In genomic region chr1:133267813-133268492, GRCm38 (mm10) we compare ENCODE assay signal across 8 mouse cellular contexts. TPM values are rescaled to one million over a fixed set of nuclear protein-coding genes. Genes with fewer than 3 reads are reported as not detected.
DNase-seq lines count a peak whose midpoint lies in the region; ATAC-seq lines count a peak whose summit lies in the region.

No protein-coding gene starts in this region.

- H3K27me3 ChIP-seq in hindbrain, embryonic 15.5 days: no peaks in the 10 kb centered on the region

- peaks cover 15% of the 10 kb centered on the region for H3K36me3 ChIP-seq in hindbrain, embryonic 15.5 days

- peak; percentile 70; the same call in 1 of the 2 replicates for ATAC-seq in hindbrain, embryonic 15.5 days (ENCODE audit: low FRiP score, low read depth)
- no peak for ATAC-seq in CD4-positive, CD25-positive, alpha-beta regulatory T cell, adult 4 months

- H3K9ac ChIP-seq in hindbrain, embryonic 15.5 days: no peak overlapping the region

- H3K4me3 ChIP-seq in hindbrain, embryonic 15.5 days: no peak overlapping the region

- 13% methylated on average over 10 of the region's 10 CpGs for WGBS in hindbrain, embryonic 15.5 days

- H3K4me2 ChIP-seq in hindbrain, embryonic 15.5 days: no peak overlapping the region

- peak; percentile 28 to 41 for DNase-seq in heart, adult 18-20 months
- no peak for DNase-seq in heart, adult 9 months (ENCODE audit: low spot score in 2 of 2)
- DNase-seq in c-Kit-positive CD71-positive TER-119-negative erythroid progenitor cells, embryonic 14.5 days (ENCODE audit: low read depth): peak; percentile 71
- DNase-seq in mesoderm, embryonic 11.5 days (ENCODE audit: low read depth, low spot score): peak; percentile 12
- DNase-seq in adrenal gland, postnatal 4 days (ENCODE audit: low spot score in 2 of 2): no peak
- DNase-seq in gastrocnemius, adult 18-20 months (ENCODE audit: low spot score): no peak

- peak overlapping the region; percentile 61 for H3K27ac ChIP-seq in hindbrain, embryonic 15.5 days (replicated peaks)

- no peaks in the 10 kb centered on the region for H3K9me3 ChIP-seq in hindbrain, embryonic 15.5 days

- peaks cover 36% of the 10 kb centered on the region for H3K4me1 ChIP-seq in hindbrain, embryonic 15.5 days (replicated peaks)

RNA-seq across cellular contexts. Expression of gene Golt1a, which starts 41.6 kb away (rescaled TPM):
- total RNA-seq in heart, adult 18-20 months (2021): not detected
- 0.13 TPM in 1 of 2 replicates, not detected in the other for polyA plus RNA-seq in hindbrain, embryonic 15.5 days (2015; fragmentation: Nextera tagmentation; extraction: Ambion mirVana)
- 1 to 10 TPM in 1 of 2 experiments, under 1 TPM in 1; 0.76 to 2.0 TPM for total RNA-seq in adrenal gland, postnatal 4 days (2021)
- total RNA-seq in gastrocnemius, adult 18-20 months (2021): not detected
- polyA plus RNA-seq in CD4-positive, CD25-positive, alpha-beta regulatory T cell, adult 4 months (2017; shearing (Covaris generic)): not detected

RNA-seq across cellular contexts. Expression of gene Kiss1, which starts 53.7 kb away (rescaled TPM):
- total RNA-seq in heart, adult 18-20 months (2021): not detected
- 0.34 TPM in 1 of 2 replicates, not detected in the other for polyA plus RNA-seq in hindbrain, embryonic 15.5 days (2015; fragmentation: Nextera tagmentation; extraction: Ambion mirVana)
- not detected for total RNA-seq in adrenal gland, postnatal 4 days (2021)
- not detected for total RNA-seq in gastrocnemius, adult 18-20 months (2021)
- not detected for polyA plus RNA-seq in CD4-positive, CD25-positive, alpha-beta regulatory T cell, adult 4 months (2017; shearing (Covaris generic))

Comparison
In these comparisons a context has a peak if more than half of its experiments do, and no peak if none do; other contexts are left out.
1. DNase-seq: peak in heart, adult 18-20 months (2 of 2), c-Kit-positive CD71-positive TER-119-negative erythroid progenitor cells, embryonic 14.5 days (single experiment) and mesoderm, embryonic 11.5 days (single experiment); none in heart, adult 9 months (0 of 2), adrenal gland, postnatal 4 days (0 of 2) and gastrocnemius, adult 18-20 months (single experiment).